Mouse (Mus musculus) c-Kit-positive CD71-positive TER-119-negative erythroid progenitor cells, embryonic 14.5 days (primary cell): ENCODE data around the gene Ptms.
A peak's percentile ranks its signal among the peaks of the same experiment; 100 is the strongest.

ENCODE experiments used
- DNase-seq: peaks from one replicate; pipeline ENCODE4 v3.0.0-alpha.2; 2013; ENCODE audit warnings: low read depth

The Ptms gene

DNA sequence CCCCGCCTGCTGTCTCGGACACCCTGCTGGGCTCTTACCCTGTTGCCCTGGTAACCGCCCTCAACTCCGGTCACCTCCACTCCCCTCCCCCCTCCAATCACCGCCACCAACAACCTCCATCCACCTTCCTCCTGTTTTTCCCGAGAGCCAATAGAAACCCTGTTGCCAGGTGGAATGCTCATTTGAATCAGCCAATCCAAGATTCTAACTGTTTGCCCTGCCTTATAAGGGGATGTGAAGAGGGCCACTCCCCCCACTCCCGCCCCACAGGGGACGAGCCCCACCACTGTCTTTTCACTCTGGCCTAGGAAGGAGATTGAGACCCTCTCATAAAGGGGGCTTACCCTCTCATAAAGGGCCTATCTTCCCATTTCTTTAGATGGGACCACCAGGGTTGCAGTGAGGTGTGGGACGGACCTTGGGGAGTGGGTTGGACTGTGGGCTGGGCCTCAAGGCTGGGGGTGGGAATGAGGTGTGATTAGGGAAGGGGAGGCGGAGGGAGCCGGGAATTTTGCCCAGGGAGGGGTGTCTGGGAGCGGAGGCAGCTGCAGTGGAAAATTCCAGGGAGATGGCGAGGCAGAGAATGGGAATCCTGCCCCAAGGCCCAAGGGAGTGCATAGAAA, at the start of gene Ptms:
Gene Ptms (minus strand): TSS at position 409 of the 623 bp plus-strand sequence.
- DNase-seq: no peak

DNA sequence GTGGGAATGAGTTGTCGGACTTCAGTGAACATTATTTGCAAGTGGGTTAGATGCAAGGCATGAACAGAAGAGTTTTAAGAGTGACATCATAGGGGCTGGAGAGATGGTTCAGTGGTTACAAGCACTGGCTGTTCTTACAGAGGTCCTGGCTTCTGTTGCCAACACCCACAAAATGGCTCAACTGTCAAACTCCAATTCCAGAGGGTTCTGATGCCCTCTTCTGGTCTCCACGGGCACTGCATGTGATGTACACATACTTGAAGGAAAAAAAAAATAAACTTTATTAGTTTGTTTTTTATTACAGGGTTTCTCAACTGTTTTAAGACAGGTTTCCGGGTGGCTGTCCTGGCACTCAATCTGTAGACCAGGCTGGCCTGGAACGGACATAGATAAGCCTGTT, 47.9 kb upstream of the Ptms start:
- DNase-seq: peak; percentile 52

DNA sequence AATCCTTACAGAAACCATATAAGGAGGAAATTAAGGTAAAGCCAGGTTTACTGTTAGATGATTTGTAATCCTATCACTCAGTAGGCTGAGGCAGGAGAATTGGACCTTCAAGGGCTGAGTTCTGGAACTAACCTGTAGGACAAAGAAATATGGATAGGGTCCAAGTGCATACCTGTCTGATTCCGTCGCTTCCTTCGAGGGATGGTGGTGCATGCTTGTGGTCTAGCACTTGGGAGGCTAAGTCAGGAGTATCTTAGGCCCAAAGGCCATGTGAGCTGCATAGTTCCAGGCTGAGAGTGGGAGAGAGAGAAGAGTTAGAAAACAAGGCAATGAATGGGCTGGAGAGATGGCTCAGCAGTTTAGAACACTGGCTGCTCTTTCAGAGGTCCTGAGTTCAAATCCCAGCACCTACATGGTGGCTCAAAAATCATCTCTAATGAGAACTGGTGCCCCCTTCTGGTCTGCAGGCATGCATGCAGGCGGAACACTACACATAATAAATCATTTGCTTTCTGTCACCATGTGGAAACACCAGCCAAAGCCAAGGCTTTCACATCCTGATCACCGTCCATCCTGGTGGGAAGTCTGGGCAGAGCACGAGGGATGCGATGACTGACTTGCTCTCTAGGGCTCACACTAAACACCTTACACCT, 46.7 kb upstream of the Ptms start:
- DNase-seq: no peak

DNA sequence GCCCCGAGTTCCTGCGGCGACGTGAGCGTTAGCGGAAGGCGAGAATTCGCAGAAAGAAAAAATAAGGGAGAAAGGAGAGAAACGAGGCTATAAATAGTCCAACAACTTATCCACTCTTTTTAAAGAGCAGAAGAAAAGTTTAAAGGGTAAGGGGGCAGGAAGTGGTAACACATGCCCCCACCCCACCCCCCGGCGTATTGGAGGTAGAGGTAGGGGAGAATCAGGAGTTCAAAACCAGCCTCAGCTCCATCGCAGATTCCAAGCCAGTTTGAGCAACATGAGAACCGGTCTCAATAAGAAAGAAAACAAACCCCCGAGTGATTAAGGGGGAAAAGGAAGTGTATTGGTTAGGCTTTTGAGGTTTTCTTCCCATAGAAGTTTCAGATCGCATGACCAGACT, 45.8 kb upstream of the Ptms start:
- peak; percentile 23 for DNase-seq

DNA sequence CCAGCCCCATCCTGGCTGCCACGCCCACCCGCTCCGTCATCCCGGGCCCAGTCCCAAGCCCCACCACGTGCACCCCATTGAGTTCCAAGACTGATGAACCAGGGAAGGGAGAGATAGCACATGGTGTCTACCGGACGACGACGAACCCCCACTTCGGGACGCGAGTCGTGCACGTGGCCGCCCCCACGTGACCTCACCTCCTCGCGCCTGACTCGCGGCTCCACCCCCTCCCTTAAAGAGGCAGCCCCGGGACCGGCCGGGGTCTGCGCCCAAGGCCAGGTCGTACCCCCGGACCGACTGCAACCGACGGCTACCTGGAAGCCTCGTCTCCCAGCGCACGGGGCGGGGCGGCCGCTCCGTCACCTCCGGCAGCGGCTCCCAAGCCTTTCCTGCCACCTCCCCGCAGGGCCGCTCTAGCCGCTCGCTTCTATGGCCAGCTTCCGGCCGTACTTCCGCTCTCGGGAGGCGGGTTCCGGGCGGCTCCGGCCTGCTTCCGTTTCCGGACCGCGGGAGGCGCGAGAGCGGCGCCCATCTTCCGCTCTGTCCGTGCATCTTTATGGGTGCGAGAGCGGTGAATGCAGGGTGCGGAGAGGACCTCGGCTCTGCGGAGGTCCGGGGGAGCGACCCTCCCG, 45.3 kb upstream of the Ptms start, which contains the start of gene Cops7a:
Gene Cops7a (minus strand): TSS at position 451 of the 632 bp plus-strand sequence.
- DNase-seq: peak; percentile 92

DNA sequence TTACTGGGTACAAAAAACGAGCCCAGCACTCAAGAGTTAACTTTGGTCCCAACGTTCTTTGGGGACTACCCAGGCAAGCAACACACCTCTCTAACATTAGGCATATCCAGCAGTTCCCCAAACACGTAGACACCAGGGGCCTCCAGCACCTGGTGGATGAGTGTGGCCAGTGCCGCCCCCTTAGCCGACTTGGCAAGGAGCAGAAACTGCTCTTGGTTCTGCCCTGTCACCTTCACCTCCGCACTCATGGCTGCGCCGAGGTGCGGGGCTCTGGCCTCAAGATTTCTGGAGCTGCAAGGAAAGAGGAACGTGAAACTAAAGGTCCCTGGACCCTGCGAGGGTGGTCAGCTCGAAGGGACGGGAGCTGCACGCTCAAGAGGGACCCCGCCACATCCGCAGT, 44.7 kb upstream of the Ptms start:
- DNase-seq: peak; percentile 19

DNA sequence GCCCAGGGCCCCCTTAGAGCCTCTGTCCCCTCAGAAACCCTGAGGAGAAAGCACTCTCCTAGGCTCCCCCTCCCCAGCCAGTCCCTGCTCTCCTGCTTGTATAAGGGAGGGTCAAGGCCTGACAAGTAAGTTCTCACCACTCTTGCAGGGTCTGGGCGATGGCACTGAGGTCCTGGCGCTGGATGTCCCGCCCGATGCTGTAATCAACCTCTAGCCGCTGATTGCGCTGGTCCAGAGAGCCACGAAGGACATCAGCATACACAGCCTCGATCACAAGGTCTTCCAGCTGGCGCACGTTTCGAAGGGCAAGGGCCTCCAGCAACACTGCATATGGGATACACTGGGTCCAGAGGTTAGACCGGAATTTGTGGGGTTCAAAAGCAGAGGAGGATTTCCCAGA, 41.1 kb upstream of the Ptms start:
- DNase-seq: no peak

DNA sequence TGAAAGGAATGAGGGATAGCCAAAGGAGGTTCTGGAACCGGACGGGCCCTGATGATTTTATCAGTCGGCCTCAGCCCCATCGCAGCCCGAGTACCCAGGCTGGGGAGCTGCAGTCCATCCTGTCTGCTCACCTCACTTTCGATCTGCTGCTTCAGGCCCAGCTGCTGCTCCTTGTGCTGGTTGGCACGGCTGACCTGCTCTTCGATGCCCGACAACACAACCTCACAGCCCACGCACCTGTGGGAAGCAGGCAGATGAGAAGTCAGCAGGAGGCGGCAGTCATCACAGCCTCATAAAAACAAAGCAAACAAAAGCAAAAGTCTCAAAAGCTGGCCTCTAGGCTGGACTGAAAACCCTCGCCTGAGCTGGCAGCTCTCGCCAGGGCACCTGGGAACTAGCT, 40.1 kb upstream of the Ptms start:
- no peak for DNase-seq

DNA sequence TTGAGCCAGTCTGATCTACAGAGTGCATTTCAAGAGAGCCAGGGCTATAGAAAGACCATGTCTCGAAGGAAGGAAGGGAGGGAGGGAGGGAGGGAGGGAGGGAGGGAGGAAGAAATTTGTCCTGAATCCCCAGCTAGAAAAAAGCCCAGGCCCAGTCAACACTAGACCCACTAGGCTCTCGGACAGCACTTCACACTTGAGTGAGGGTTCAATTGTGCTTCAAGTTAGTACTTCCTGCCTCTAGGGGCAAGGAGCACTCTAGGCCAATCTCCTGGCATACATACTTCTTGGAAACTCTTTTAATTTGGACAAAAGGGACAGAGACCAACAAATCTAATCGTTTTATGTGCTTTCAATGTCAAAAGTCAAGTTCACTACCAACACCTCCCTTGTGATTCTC, 38.2 kb upstream of the Ptms start:
- DNase-seq: no peak

DNA sequence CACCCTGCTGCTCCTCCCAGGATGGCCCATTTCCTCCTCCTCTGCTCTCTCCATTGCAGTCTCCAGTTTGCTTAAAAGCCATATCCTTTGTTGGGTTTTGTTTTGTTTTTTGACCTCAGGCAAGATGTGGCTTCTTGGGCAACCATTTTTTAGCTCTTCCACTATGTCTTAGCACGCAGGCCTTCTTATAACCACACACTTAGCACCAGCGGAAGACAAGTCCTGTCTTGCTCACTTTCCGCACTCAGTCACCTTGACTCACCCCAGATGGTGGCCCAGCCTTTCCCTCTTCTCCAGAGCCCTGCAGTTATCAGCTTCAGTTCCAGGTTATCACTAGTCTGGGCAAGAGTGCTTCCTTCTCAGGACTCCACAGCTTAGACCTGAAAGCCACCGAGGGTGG, 35.3 kb upstream of the Ptms start:
- no peak for DNase-seq

DNA sequence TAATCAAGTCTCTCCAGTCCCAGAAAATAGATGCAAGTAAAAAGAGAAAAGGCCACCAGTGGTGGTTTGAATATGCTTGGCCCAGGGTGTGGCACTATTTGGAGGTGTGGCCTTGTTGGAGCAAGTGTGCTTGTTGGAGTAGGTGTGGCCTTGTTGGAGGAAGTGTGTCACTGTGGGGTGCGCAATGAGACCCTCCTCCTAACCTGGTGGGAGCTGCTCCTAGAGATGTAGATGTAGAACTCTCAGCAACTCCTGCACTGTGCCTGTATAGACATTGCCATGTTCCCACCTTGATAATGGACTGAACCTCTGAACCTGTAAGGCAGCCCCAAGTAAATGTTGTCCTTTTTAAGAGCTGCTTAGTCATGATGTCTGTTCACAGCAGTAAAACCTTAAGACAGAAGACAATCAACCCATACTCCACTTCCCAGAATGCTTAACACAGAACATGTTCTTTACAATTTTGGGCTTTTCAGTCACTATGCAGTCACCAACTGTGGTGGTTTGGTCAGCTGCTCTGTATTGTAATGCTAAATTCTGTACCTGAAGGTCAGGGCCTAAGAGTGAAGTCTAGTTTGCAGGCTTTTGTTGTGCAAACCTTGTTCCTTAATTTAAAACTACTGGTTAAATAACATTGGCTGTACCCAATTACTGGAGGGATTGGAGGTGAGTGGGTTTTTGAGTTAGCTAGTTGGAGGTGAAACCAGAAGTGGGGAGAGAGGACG, 34.2 kb upstream of the Ptms start:
- DNase-seq: no peak

DNA sequence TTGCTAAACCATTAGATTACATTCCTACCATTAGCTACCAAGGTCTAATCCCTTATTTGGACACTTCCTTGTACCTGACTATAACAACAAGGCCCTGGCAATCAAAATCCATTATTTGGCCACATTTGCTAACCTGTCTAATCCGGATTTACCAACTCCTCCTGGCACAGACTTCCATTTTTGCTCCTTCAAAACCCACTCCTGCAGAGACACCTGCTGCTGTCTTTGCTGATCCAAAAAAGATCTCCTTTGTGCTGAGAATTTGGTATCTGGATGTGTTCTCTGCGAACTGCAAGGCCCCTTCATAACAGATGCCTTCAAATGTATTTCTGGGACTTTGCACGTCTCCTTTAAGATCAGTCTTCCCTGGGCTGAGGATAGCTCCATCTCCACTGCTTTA, 23.6 kb upstream of the Ptms start:
- no peak for DNase-seq

DNA sequence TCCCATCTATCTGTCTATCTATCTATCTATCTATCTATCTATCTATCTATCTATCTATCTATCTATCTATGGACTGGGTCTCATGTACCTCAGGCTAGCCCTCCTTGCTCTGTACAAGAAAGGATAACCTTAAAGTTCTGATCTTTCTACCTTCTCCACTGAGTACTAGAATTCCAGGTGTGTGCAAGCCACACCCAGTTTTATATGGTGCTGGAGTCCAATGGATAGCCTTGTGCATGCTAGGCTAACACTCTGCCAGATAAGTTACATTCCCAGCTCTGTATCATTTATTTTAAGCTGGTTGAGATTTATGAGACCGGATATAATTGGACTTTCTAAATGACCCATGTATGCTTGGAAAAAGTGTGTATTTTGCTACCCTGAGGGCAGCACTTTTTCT, 21.8 kb upstream of the Ptms start:
- DNase-seq: no peak

DNA sequence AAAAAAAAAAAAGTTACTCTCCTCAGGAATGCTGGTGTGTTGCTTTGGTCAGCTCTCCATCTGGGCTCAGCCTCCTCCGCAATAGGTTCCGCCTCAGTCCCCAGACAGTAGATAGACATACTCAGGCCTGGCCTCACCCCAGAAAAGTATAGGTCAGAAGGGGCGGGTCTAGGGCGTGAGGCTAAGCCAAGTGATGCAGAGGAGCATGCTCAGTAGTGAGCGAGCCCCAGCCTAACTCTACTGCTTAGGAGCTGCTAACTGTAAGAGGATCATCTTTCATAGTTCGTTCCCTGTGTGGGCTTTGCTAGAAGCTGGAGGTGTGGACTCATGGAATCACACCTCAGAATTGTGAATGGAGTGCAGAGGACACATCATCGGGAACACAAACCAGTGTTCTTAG, 18.7 kb upstream of the Ptms start:
- no peak for DNase-seq

DNA sequence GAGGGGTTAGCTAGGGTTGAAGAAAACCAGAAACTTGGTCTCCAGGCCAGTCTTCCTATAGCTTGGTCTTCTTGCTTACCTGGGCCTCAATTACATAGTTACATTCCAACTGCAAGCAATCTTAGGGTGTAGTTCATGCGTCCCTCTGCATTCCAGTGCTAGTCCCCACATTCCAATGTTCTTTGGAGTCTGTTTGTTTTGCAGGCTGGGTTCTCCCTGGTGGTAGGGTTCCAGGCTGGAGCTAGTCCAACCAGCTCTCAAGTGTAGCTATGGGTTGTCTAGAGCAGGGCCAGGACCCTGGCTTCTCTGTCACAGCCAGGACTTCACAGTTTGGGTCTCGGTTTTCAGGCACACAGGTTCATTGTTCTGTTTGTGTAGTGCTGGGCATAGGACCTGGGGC, 17.6 kb upstream of the Ptms start:
- DNase-seq: no peak

DNA sequence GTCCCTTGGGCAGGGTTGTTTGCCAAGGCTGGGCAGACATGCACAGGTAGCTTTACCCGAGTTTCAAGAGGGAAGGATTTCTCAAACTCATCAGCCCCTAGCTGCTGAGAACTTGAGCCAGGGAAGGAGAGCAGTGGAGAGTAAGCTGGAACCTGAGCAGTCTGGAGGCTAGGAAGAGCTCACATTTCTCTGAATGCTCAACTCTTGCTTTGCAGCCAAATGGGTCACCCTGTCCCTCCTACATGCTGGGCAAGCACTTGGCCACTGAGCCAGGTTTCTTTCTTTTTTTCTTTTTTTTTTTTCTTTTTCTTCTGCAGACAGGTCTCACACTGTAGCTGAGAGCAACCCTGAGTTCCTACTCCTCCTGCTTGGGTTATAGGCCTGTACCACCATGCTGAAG, 16.8 kb upstream of the Ptms start:
- DNase-seq: no peak

DNA sequence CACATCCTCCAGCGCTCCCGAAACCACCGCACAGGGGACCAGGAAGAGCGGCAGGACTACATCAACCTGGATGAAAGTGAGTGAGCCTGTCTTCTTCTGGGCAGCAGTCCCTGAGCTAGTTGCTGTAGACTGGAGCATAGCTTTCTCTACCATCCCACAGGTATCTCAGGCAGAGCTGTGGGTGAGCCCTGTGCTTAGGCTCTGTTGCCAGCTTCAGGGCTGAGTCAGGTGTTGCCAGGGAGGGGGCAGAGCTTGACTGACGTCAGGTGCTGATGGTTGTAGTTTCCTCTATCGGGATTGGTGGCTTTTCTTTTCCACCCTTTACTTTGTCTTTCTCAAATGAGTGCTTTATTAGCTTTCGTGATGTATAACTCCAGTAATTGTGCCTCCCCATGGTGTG, 14.8 kb upstream of the Ptms start:
- no peak for DNase-seq

DNA sequence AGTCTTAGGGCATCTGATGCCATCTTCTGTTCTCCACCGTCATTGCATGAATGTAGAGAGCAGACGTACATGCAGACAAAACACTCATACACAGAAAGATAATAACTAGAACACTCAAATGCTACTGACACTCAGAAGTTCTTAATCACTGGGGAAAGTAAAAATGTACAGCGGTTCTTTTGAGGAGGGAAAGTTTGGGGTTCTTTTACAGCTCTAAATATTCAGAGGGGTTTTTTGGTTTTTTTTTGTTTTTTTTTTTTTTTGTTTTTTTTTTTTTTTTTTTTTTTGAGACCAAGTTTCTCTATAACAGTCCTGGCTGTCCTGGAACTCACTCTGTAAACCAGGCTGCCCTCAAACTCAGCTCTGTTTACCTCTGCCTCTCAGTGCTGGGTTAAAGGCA, 13.2 kb upstream of the Ptms start:
- no peak for DNase-seq

DNA sequence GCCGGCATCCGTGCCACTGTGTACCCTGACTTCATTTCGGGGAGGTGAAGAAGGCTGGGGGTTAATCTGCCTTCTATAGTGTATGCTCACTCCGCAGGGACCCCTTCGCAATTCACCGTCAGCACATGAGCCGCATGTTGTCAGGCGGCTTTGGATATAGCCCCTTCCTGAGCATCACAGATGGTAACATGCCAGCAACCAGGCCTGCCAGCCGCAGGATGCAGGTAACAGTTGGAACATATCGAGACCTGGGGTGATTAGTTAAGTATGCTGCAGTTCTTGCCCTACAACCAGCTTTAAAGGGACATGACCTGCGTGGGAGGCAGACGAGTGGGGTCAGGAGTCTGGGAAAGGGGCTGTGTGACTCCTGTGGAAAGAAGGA, 12.4 kb upstream of the Ptms start:
- no peak for DNase-seq

DNA sequence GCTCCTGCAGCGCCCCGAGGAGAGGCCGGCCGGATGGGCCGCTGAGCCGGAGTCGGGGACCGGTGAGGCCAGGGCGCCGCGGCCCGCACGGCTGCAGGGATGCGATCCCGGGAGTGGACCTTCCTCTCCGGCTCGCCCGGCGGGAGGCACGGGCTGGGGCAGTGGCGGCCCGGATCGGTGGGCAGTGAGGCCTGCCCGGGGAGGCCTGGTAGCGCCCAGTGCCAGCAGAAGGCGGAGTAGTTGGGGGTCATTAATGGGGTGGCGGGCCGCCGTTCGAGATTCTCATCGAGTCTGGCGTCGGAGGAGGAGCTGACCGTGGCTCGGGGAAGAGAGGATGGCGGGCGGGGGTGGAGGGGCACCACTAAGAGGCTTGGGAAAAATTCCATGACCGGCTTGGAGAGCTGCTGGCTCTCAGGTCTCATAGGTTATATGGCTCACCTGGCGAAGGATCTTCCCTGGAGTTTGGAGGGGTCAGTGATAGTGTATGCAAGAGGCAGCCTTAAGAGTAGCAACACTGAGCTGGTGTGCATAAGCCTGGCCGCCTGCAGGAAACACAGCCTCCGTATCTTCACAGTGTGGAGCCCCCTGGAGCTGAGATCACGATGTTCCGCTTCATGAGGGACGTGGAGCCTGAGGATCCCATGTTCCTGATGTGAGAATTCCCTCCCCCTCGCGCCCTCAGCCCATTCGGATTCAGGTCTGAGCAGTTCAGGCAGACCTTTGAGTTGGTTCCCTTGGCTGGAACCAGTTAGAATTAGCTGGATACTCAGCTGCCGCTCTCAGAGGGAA, 11.8 kb upstream of the Ptms start:
- DNase-seq: peak; percentile 40

DNA sequence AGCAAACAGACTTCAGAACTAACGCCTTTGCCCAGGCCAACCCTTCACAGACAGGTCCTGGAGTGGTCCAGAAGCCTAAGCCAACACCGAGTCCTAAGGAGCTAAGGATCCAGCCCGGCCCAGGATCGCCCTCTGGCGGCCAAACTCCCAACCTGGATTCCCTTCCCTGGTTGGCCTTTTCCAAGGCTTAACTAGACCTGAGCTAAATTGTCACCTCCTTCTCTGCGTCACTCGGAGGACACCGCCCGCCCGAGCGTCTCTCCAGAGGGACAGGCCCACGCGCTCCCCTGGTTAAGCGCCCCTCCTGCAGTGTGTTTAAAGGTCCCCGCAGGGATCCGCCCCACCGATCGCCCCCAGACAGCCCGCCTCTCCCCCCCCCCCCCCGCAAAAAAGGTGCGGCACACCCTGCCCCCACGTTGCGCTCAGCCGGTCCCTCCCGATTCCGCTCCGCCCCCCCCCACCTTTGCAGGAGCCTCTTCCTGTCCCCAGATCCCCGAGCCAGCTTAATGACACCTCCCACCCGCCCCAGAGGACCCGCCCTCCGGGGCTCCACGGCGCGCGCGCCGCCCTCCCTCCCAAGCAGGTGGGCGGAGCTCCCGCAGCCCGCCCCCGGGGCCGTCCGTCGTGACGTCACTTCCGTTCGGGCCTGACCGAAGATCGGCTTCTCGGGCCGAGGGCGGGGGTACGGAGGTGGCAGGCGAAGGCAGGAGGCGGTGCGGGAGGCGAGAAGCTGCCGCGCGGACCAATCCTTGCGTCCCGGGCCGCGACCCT, 11.0 kb upstream of the Ptms start, which contains the start of gene Mlf2:
Gene Mlf2 (plus strand): TSS at position 633 of the 771 bp plus-strand sequence.
- peak; percentile 95 for DNase-seq
